Mouse (Mus musculus) layer of hippocampus, postnatal 10 days (tissue): ENCODE results near the gene Bex2. TPM values are rescaled to one million over a fixed set of nuclear protein-coding genes. Genes with fewer than 3 reads are reported as not detected.

ENCODE experiments used
- total RNA-seq, 2 experiments: library from RNA; stranded (reverse); gene quantifications; 2 replicates each; pipeline ENCODE4 v1.2.3; 2021

The Bex2 gene
- total RNA-seq, 2 experiments from 2014 or later = 405 to 444 TPM

Other genes with a start within 250 kb of the Bex2 start
- 100 to 1,000 TPM; 151 to 199 TPM for gene Gprasp2, start 229.2 kb downstream of the Bex2 start, total RNA-seq
- gene Arxes2, start 74.4 kb downstream of the Bex2 start, total RNA-seq = 100 to 1,000 TPM; 104 to 120 TPM
- 100 to 1,000 TPM in 1 of 2 experiments, 10 to 100 TPM in 1; 93.9 to 107 TPM for gene Arxes1, start 34.9 kb downstream of the Bex2 start, total RNA-seq
- under 1 TPM in 1 of 2 experiments, not detected in 1; 0.32 TPM for gene Nxf3, start 17.0 kb upstream of the Bex2 start, total RNA-seq
- 10 to 100 TPM; 45.2 to 52.6 TPM for gene Bex4, start 70.8 kb upstream of the Bex2 start, total RNA-seq
- 10 to 100 TPM; 41.3 to 49.0 TPM for gene Tceal8, start 104.1 kb upstream of the Bex2 start, total RNA-seq
- 100 to 1,000 TPM; 105 to 125 TPM for gene Tceal5, start 135.6 kb upstream of the Bex2 start, total RNA-seq
- 1 to 10 TPM; 3.2 to 3.9 TPM for gene Tceal7, start 146.5 kb upstream of the Bex2 start, total RNA-seq
- 100 to 1,000 TPM; 138 to 153 TPM for gene Bex1, start 147.3 kb upstream of the Bex2 start, total RNA-seq
- 10 to 100 TPM; 89.6 to 99.8 TPM for gene Tceal9, start 176.8 kb upstream of the Bex2 start, total RNA-seq
- gene Bex3, start 202.0 kb upstream of the Bex2 start, total RNA-seq = 100 to 1,000 TPM; 396 to 461 TPM